Mouse (Mus musculus) embryo, embryonic 11 days (tissue): ENCODE data around the gene Eif4b.

Source experiments
- DNase-seq: peaks from one replicate; pipeline ENCODE4 v3.0.0-alpha.2; 2015

The Eif4b gene

GRCm38 (mm10) chr15:102119121-102119830 is 45.7 kb downstream of the Eif4b start:
- DNase-seq, result no peak

GRCm38 (mm10) chr15:102119831-102120170 is 46.2 kb downstream of the Eif4b start:
- DNase-seq, result no peak

- DNase-seq, result no peak
Measured at GRCm38 (mm10) chr15:102120530-102120929, 47.0 kb downstream of the Eif4b start.

GRCm38 (mm10) chr15:102126303-102126702 is 52.7 kb downstream of the Eif4b start:
- DNase-seq, result no peak

DNA sequence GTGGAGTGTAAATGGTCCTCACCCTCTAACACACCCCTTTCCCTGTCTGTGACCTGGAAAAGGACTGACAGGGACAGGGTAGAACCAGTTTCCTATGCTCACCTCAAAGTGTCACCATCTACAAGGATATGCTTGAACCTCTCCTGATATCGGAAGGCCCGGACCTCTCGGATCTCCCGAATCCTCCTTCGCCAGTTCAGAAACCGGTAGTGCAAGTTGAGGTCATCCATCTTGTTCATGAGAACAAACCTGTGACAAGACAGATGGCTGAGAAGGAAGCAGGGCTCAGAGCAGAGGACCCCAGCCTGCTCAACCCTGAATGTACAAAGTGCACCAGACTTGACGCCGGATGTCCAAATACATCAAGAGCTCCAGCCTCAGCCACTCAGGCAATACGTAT is 59.7 kb downstream of the Eif4b start:
- no peak for DNase-seq

- DNase-seq, result no peak
Measured at GRCm38 (mm10) chr15:102134709-102135108, 61.1 kb downstream of the Eif4b start.

- no peak for DNase-seq
Measured at GRCm38 (mm10) chr15:102135522-102136128, 62.1 kb downstream of the Eif4b start.

DNA sequence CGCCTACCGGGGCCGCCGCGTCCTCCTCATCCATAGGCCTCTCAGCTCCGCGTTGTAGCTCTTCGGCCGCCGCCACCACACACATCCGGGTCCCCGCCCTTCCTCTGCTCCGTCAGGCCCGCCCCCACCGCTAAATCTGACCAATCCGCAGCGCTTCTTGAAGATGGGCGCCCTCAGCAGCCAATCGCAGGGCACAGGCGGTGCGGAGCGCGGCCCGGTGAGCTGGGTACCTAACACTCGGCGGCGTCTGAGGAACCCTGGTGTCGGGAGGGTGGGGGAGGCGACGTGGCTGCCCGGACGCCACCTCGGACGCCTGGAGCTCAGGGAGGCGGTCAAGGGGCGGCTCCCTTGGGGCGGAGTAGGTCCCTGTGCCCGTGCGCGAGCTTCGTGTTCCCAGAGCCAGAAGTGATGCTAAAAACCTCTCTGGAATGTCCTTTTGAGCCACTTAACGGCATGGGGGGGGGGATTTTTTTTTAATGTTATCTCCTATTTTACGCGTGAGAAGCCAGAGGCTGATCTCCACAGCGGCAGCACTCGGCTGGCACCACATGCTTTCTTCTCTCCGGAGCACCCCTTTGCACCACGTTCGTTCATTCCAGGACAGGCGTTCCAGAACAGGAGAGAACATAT is 62.7 kb downstream of the Eif4b start, which contains the start of gene Spryd3:
Spryd3 (minus strand) TSS at position 106 of the 630 bp plus-strand sequence.
- peak; percentile 97 for DNase-seq

DNA sequence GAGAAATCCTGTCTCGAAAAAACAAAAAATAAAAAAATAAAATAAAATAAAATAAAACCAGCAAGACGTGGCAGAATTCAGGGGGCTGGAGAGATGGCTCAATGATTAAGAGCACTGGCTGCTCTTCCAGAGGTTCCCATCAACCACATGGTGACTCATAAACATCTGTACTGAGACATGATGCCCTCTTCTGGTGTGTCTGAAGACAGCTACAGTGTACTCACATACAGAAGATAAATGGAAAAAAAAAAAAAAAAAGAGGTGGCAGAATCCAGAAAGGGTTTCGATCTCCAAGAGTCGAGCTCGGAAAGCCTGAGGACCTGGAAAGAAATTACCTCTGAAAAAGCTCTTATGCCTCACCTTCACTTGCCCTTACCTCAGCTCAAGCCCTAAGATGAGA is 67.5 kb downstream of the Eif4b start:
- DNase-seq, result no peak

DNA sequence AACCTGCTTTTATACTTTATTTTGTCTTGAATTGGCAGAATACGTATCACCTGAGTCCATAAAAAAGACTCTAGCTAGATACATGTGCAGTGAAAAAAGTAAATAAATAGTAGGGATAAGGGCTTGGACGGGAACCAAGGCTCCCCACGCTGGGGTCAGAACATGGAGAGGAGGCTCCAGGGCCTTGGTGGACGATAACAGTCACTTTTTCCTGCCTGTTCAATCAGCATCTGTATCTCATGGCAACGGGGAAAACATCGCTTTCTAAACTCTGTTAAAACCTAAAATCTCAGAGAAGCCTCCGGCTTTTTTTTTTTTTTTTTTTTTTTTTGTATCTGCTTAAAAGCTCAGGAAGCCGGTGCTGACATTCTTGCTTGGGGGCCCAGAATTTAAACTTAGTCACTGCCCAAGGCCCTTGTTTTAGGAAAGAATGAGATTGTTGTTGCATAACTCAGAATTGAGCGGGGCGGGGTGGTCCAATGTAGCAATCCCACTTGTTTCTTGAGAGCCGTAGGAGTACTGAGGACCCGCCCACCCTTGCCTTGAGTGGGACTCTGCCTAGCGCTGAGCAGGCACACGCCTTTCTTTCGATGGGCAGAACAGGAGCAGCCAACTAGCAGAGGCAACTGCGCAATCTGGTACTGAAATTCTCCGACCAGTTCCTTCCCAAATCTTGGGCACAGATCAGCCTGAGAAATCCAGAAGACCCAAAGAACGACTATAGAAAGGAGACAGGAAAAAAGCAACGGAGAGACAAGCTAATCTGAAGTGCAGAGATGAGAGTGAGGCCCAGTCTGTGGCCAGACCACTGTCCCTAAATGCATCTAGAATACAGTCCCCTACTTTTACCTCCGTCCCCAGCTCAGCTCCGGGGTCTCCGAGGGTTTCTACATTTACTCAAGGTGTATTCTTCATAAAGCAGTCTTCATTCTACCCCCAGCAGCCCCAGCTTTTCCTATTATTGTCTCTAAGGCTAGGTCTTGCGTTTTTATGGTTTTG is 69.6 kb downstream of the Eif4b start:
- DNase-seq, result no peak

DNA sequence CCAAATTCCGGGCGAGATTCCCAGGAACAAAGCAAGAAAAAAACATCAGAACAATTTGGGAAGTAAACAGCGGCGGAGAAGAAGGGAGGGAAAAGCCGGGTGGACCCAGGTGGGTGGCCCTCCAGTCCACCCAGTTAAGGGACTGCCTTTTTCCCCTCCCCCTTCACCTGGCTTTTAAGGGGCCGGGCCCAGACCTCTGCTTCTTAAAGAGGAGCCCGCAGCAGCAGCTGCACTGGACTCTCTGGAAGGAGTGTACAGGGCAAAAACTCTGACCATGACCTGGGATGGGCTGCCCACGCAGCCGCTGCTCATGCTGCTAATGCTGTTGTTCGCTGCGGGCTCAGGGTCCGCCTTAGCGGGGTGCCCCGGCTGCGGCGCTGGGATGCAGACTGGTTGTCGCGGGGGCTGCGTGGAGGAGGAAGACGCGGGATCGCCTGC is 70.7 kb downstream of the Eif4b start, which contains the start of gene Igfbp6:
Igfbp6 (plus strand) TSS at position 89 of the 438 bp plus-strand sequence.
- no peak for DNase-seq

DNA sequence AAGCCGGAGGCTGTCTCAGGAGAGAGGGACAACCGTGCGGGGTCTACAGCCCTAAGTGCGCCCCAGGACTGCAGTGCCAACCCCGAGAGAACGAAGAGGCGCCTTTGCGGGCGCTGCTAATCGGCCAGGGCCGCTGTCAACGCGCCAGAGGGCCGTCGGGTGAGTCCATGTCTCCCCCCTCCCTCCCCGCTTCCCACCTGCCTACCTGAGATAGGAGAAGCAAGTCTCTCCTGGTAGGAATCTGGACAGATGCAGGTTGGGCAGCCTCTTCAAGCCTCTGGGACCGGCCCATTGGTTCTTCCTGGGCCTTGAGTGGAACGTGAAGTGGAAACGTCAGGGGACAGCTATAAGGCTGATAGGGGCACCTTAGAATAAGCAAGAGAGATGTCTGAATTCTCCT is 71.2 kb downstream of the Eif4b start:
- no peak for DNase-seq

DNA sequence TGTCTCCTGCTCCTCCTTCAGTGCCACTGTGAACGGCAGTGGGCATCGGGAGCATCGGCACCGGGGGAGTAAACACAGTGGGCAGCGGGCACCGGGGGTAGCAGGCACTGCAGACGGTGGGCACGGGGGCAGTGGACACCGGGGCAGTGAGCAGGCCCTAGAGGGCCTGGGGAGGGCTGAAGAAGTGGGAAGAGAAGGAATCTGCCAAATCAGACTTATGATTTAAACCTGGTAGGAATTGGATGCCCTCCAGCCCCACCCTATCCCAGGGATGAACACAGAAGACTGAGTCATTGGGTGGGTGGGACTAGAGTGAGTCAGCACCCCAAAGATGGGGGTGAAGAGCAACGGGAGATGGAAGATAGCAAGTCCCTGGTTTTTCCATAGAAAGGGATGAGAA is 71.8 kb downstream of the Eif4b start:
- DNase-seq, result no peak

DNA sequence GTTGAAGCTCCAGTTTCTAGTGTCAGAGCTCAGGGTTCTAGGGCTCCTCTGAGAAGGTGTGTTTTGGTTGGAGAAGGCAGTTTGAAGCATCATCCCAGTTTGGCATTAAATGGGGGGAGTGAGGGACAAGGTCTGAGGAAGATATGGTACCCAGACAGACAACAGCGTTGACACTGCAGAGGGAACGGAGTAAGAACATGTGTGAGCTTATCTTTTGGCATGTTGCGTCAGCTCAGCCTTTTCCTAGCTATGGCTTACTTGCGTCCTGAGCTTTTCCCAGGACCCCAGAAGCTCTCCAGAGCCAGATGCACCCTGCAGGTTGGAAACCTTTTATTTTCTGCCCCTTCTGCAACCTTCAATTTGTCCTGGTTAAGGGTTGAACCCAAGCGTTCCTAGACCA is 72.5 kb downstream of the Eif4b start:
- no peak for DNase-seq
